Comparison of ENCODE assay signal across 11 mouse cellular contexts in the genomic region with DNA sequence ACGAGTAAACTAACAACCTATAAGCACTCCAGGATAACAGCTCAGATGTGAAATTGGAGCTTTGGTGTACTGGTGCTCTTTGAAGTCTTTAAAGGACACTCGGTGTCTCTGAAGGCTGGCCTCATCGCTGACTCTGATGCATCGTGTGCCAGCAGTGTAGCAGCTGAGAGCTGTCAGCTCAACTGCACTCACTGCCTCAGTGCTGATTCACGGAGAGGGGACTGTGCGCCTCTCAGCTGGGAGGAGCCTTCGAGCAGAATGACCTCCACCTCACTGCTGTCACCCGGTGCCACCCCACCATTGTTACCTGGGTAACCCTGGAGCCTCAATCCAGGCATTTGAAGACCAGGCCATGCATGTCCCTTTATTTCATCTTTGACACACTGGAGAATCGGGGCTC. TPM values are rescaled to one million over a fixed set of nuclear protein-coding genes. Genes with fewer than 3 reads are reported as not detected.
A peak's percentile ranks its signal among the peaks of the same experiment; 100 is the strongest.
DNase-seq lines count a peak whose midpoint lies in the region; ATAC-seq and TF ChIP-seq lines count a peak whose summit lies in the region.
"Had no signal": no experiment of that assay in that cellular context is flagged by ENCODE, and none has a peak within 500 bp of the region (broad histone marks: within the 10 kb centered on the region; RNA-seq: fewer than 3 reads in every experiment).

No protein-coding gene starts in this region.

- WGBS in midbrain, embryonic 13.5 days = 12% methylated on average over 9 of the region's 9 CpGs

- peak; percentile 79 for DNase-seq in gastrocnemius, adult 2 months
- no peak for DNase-seq in gastrocnemius, postnatal 10 days
- DNase-seq in kidney, postnatal 10 days = peak; percentile 26
- no peak for DNase-seq in kidney, adult 11 months
- DNase-seq in adrenal gland, postnatal 36 days = peak; percentile 78 to 82
- DNase-seq in cerebellum, adult 9-10 months = no peak
- DNase-seq in left cerebral cortex, postnatal 25 days (ENCODE audit: low spot score in 2 of 2) = no peak
- DNase-seq: cerebellum, adult 18-20 months; liver, embryonic 13.5 days had no signal

- peak overlapping the region; percentile 28; the same call in 1 of the 2 replicates for H3K9ac ChIP-seq in midbrain, embryonic 13.5 days (replicated peaks)
- H3K9ac ChIP-seq: hindbrain, embryonic 14.5 days; liver, embryonic 13.5 days had no signal

- no peak for TF ChIP-seq CTCF in gastrocnemius, adult 2 months (IDR thresholded peaks at IDR 0.05)

- intact Hi-C loops in gastrocnemius, adult 2 months (cut with DNase I) = no loop called here
- intact Hi-C loops in left cerebral cortex, postnatal 25 days (cut with DNase I) = no loop called here

- peak overlapping the region; percentile 90 for H3K27ac ChIP-seq in gastrocnemius, adult 2 months
- no peak overlapping the region for H3K27ac ChIP-seq in midbrain, embryonic 13.5 days
- H3K27ac ChIP-seq: hindbrain, embryonic 14.5 days; liver, embryonic 13.5 days had no signal

- H3K9me3 ChIP-seq in midbrain, embryonic 13.5 days = no peaks in the 10 kb centered on the region
- H3K9me3 ChIP-seq: liver, embryonic 13.5 days had no signal

- peaks cover 5% of the 10 kb centered on the region for H3K4me1 ChIP-seq in midbrain, embryonic 13.5 days (replicated peaks)
- H3K4me1 ChIP-seq: liver, embryonic 13.5 days had no signal

- 0 out of 2 replicates have a peak overlapping the region, but pooled peaks have one; percentile 5 for H3K4me2 ChIP-seq in midbrain, embryonic 13.5 days (replicated peaks)
- H3K4me2 ChIP-seq: hindbrain, embryonic 14.5 days; liver, embryonic 13.5 days had no signal

- ATAC-seq in midbrain, embryonic 13.5 days = peak; percentile 62

- H3K27me3 ChIP-seq in midbrain, embryonic 13.5 days = no peaks in the 10 kb centered on the region

- peak overlapping the region; percentile 54 for H3K4me3 ChIP-seq in gastrocnemius, adult 2 months
- H3K4me3 ChIP-seq in midbrain, embryonic 13.5 days (replicated peaks) = no peak overlapping the region
- H3K4me3 ChIP-seq: liver, embryonic 13.5 days had no signal

- no peaks in the 10 kb centered on the region for H3K36me3 ChIP-seq in midbrain, embryonic 13.5 days
- H3K36me3 ChIP-seq: liver, embryonic 13.5 days had no signal

RNA-seq across cellular contexts. Expression of gene Cdc14b, which starts 7.9 kb away (rescaled TPM):
- total RNA-seq in gastrocnemius, adult 2 months (2021) = 1 to 10 TPM; 6.3 to 6.8 TPM
- total RNA-seq in gastrocnemius, postnatal 10 days (2021) = 1 to 10 TPM; 4.5 to 6.8 TPM
- total RNA-seq in adrenal gland, postnatal 36 days (2021) = 10 to 100 TPM in 1 of 2 experiments, 1 to 10 TPM in 1; 9.9 to 11.3 TPM
- polyA plus RNA-seq in midbrain, embryonic 13.5 days (2015; fragmentation: Nextera tagmentation; extraction: Ambion mirVana) = 3.6 and 4.1 TPM in 2 replicates
- 10 to 100 TPM in 1 of 2 experiments, 1 to 10 TPM in 1; 9.8 to 10.3 TPM for total RNA-seq in left cerebral cortex, postnatal 25 days (2021)

RNA-seq across cellular contexts. Expression of gene Aaed1, which starts 45.4 kb away (rescaled TPM):
- total RNA-seq in gastrocnemius, adult 2 months (2021) = 10 to 100 TPM; 40.4 to 47.8 TPM
- 10 to 100 TPM; 32.2 to 37.2 TPM for total RNA-seq in gastrocnemius, postnatal 10 days (2021)
- 10 to 100 TPM; 34.1 to 50.3 TPM for total RNA-seq in adrenal gland, postnatal 36 days (2021)
- polyA plus RNA-seq in midbrain, embryonic 13.5 days (2015; fragmentation: Nextera tagmentation; extraction: Ambion mirVana) = 12.9 and 13.6 TPM in 2 replicates
- total RNA-seq in left cerebral cortex, postnatal 25 days (2021) = 10 to 100 TPM; 16.8 to 19.2 TPM

Comparison
In these comparisons a context has a peak if more than half of its experiments do, and no peak if none do; other contexts are left out.
1. DNase-seq: peak in gastrocnemius, adult 2 months (single experiment), kidney, postnatal 10 days (single experiment) and adrenal gland, postnatal 36 days (2 of 2); none in gastrocnemius, postnatal 10 days (single experiment), kidney, adult 11 months (single experiment), cerebellum, adult 9-10 months (single experiment) and left cerebral cortex, postnatal 25 days (0 of 2).